Mouse (Mus musculus): ENCODE measurements around the gene Il20.
A peak's percentile ranks its signal among the peaks of the same experiment; 100 is the strongest.

Gene Il20

DNA sequence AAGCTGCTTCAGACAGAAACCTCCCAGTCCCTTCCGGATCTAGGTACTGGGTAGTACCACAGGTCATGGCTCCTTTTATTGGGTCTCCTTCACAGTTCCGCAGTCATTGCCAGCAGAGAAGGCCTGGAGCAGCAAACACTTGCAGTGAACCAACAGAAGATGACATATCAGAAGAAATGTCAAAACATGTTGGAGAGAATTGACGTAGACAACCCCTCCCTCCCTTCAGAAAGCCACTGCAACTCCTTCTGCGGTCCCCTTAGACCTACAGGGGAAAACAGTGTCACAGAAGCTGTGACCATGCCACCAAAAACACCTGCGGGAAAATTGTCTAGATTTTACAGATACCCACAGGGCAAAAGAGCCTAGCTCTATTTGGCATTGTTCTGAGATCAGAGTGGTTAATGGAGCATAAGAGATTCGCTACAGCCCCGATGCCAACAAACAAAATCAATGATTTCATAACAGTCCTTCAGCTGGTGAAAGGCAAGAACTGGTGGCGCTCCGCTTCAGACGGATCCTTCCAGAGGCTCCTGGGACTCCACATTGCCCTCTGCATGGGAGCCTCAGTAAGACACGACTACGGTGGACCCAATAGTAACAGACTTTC, at the start of gene Il20:
Il20 (minus strand) TSS at position 51 of the 610 bp plus-strand sequence.
- DNase-seq (ENCODE audit: low spot score): no peak

DNA sequence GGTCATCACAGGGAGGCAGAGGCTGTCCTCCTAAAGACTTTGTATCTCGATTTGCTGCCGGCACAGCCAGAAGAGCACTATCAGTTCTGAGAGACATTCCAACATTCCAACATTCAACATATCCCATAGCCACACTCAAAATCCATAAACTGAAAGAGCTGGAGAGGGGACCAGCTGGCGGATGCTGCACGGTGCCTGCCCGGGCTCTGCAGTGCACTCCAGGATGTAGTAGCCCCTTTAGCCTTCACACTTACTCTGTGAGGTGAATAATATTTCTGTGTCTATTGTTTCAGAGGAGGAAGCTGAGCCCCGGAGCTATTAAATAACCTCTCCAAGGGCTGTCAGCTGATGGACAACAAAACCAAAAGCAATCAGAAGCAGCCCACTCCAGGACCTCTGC, 35.7 kb upstream of the Il20 start:
- no peak for DNase-seq (ENCODE audit: low spot score)

DNA sequence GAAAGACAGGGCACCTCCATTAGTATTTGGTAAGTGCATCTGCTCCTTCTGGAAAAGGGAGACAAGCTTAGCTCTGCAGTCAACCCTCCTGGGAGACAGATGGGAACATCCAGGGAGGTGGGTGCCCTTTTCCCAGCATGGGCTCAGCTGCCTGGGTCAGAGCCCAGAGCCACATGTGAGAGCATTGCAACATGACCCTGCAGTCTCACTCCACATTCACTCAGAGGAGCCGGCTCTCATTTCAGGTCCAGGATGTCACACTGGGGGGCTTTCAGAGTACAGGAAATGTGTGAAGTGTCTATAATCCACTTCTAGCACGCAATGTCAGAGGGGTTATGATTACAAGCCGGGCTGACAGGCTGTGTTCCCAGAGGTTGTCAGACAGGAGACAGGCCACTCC, 30.6 kb upstream of the Il20 start:
- no peak for DNase-seq (ENCODE audit: low spot score)

DNA sequence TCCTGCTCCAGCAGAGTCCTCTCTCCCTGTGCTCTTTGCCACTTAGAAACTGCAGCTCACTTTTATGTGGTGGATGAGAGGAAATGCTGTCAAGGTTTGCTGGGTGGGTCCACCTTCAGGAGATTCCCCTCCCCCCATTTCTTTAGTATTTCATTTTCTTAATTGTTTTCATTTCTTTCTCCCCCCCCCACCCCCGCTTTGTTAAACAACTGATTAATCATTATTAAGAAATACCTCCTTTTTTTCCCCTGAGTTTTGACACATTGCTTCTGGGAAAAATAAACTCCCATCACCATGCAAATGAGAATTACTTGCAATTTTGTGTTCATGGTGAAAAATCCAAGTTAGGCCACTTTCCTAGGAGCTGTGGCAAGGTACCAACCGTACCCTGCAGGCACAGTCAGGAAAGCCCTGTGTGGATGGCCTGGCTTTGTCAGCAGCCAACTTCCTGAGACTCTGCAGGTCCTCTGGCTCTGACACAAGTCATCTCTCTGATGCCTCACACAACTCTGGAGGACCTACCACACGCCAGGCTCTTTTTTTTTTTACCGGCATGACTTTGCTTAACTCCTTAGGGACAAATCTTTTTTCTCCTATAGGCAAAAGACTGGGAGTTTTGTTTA, 28.9 kb upstream of the Il20 start, which contains the start of gene Il19:
Il19 (minus strand) TSS at position 51 of the 623 bp plus-strand sequence.
- DNase-seq (ENCODE audit: low spot score): no peak

DNA sequence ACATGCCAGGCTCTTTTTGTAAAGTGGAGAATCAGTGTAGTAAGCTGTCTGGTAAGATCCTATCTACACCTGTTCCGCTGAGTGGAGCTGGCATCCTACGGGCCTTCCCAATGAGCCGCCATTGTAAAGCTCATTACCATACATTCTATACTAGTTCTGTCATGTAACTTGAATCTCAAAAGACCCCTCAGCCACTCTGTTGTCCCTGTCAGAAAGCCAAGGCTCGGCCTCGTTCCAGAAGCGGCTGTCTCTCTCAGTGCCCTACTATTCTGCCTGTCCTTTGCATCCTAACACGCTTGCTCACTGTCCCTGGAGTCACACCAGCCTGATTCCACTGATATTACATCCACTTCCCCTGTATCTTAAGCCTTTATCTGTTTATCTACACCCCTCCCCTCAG, 26.9 kb upstream of the Il20 start:
- DNase-seq (ENCODE audit: low spot score): no peak

DNA sequence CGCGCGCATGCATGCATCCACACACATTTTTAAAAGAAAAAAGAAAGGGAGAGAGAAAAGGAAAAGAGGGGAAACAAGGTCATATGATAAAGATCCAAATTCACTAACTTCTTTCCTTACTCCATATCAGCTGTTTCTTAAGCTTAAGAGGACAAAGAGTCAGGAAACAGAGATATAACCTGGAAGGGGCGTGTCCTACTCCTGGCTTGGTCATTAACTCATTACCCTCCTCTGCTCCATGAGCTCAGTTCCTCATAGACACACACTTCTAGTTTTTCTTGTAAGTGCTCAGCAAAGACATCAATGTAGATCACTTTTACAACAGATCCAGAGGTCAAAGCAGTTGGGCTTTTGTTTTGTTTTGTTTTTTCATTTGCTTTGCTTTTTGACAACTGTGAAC, 25.9 kb upstream of the Il20 start:
- no peak for DNase-seq (ENCODE audit: low spot score)

DNA sequence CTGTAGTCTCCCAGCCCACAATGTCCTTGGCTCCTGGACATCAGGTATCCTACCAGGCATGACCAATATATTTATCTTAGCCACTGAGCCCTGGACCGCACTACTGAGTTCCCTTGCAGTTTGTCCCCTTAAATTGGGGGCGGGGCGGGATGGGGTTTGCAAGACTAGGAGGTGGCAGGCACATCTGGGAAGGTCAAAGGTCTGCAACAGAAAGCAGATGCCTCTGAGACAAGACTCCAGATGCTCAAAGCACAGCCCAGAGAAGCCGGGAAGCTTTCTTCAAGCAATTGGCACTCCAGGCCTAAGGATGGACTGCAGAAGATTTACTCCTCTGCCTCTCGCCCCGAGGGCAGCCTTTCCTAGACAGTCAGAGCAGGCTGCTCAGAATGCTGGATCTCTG, 25.1 kb upstream of the Il20 start:
- DNase-seq (ENCODE audit: low spot score): no peak

DNA sequence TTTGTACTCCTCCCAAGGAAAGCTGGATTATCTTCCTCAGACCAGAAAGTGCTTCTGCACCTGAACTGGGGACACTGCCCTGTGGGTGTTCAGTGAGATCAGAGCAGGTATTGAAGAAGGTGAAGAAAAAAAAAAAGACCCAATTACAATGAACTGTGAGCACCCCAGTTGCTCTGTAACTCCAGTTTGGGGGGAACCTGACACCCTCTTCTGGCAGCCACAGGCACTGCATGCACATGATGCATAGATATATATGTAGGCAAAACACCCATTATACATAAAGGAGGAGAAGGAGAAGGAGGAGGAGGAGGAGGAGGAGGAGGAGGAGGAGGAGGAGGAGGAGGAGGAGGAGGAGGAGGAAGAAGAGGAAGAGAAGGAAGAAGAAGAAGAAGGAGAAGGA, 15.2 kb upstream of the Il20 start:
- DNase-seq (ENCODE audit: low spot score): no peak

DNA sequence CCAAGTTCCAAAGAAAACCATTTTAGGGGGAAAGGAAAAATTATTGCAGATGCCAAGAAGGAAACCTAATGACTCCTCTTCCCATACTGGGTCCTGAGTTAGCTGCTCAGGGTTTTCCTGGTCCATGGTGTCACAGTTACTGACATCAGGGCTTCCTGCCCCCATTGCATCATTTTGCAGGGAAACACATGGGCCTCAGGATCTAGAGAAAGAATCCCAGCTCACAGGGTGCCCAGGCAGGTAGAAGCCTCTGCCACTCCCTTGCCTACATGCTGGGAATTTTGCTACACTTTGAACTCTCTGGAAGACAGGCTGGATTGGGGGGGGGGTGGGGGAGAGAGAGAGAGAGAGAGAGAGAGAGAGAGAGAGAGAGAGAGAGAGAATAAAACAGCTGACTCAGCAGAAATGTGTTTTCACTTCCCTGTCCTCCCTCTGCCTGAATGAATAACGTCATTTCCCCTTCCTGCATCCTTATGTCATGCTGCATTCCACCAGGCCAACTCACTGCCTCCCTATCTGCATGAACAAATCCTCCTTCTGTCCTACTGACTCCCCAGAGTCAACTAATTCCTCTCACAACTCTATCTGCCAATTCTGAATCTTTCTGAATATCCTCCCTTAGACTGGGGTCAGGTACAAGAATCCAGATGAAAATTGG, 7.2 kb upstream of the Il20 start:
- DNase-seq (ENCODE audit: low spot score): no peak

DNA sequence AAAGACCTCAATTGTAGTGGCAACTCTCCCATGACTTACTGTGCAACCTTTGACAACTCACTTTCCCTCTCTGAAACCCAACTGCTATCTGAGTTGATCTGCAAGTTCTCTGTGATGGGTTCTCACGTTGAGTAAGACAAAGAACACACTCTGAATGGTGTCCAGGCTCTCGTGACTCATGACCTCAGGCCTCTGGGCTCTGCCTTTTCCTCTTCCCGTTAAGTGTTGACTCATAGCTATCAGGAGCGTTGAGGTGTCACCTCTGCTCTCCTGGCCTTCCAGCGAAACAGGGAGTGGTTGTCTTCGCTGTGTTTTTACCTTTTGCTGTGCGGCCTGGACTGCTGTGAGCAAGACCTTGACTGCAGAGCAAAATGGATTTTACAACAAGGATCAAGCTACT, 8.7 kb downstream of the Il20 start:
- DNase-seq (ENCODE audit: low spot score): no peak

DNA sequence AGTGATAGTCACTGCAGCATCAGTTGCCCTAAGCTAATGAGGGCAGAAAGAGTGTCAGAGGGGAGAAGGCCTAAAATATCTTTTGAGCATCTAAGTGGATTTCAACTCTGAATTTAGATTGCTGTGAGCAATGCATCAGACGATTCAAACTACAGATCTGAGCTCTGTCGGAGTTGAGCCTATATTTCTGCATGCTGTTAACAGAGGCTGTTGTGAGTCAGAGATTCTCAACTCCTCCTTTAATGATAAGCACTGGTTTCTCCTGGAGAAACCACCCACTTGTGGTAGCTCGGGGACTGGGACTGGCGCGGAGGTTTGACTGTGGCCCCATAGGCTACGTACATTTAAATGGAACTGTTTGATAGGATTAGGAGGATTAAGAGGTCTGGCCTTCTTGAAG, 16.8 kb downstream of the Il20 start:
- DNase-seq (ENCODE audit: low spot score): no peak

DNA sequence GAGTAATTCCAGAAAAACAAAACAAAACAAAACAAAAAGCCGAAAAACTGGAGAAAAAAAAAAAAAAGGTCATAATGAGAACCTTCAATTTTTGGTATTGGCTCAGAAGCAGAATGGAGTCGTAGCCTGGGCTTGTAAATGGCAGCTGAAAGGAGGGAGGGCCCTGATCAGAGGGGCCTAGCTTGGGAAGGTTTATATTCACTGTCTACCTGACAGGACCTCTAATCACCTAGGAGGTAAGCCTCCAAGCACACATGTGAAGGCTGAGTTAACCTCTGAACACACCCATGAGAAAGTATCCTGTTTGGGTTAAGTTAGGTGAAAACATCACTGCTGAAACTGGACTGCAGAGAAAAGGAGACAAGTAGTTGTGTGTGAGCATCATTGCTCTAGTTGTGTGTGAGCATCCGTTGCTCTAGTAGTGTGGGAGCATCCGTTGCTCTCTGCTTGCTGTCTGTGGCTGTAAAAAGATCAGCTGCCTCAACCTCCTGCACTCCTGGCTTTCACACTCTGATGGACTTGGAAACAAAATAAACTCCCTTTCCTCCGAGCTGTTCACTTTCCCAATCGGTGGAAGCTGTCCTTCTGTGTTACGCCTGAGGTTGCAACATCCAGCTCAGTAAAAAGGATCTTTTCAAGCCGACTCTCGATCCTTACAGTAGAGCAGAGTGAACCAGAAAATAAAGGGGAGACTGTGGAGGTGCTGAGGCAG, 17.8 kb downstream of the Il20 start:
- DNase-seq (ENCODE audit: low spot score): no peak

DNA sequence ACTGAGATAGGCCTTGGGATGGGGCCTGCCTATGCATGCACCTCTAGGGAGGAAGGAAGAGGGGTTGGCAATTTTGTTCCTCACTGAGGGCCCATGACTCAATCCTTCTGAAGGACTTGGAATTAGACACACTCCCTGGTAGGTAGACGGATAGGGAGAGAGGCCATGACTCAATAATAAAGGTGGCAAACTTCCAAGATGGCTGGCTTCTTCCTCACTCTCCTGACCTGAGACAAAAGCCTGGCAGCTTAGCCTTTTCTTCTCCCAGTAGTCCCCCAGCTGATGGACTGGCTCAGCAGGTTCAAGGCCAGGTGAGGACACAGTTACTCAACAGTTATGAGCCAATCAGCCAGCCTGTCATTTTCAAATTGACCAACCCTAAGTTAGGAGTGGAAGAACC, 18.8 kb downstream of the Il20 start:
- DNase-seq (ENCODE audit: low spot score): no peak

DNA sequence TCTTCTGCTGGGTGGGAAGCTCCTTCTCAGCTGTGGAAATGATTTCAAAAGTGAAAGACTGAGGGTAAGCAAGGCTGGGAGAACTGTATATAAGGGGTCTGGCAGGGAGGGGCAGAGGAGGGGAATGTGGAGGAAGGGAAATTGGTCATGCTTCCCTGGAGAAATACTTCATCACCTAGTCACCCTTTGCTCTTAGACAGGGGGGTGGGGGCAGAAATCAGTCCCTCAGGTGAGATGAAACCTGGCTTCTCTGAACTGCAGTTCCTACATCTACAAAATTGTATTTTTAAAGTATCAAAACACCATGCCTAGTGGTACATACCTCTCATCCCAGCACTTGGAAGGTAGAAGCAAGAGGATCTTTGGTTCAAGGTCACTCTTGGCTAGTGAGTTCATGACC, 23.9 kb downstream of the Il20 start, which contains the start of gene Il24:
Il24 (minus strand) TSS at position 101 of the 400 bp plus-strand sequence.
- no peak for DNase-seq (ENCODE audit: low spot score)

DNA sequence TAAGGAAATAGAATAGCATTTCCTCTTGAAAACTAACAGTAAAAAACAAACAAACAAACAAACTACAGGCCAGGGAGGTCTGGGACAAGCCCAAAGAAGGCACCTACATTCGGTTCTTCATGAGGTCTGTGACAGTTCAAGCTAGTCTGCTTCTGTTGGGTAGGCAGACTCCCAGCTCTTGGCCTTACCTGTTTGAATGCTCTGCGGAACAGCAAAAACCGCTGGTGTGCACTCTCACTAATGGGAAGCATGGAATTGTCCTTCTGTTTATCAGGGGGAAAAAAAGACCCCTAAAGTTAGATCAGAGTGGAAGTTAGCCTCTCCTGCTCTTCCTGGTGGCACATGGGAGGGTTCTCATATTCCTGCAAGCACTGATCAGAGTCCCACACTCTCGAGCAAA, 28.1 kb downstream of the Il20 start:
- no peak for DNase-seq (ENCODE audit: low spot score)

DNA sequence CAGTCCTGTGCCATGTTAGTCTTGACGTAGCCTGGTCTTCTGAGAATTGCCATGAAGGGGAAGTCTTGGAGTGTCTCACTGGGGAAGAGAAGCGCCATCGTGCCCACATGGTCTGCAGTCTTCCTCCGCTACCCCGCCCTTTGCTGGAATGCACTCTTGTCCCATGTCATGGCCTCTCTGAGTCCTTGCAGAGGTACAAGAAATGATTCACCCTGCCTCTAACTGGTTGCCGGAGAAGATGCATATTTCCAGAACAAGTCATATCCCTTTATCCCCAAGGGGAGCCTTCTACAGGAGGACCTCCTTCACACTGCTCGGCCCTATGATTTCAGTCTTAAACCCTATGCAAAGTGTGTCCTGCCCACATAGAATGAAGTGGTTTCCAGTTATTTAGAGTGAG, 31.3 kb downstream of the Il20 start:
- no peak for DNase-seq (ENCODE audit: low spot score)

DNA sequence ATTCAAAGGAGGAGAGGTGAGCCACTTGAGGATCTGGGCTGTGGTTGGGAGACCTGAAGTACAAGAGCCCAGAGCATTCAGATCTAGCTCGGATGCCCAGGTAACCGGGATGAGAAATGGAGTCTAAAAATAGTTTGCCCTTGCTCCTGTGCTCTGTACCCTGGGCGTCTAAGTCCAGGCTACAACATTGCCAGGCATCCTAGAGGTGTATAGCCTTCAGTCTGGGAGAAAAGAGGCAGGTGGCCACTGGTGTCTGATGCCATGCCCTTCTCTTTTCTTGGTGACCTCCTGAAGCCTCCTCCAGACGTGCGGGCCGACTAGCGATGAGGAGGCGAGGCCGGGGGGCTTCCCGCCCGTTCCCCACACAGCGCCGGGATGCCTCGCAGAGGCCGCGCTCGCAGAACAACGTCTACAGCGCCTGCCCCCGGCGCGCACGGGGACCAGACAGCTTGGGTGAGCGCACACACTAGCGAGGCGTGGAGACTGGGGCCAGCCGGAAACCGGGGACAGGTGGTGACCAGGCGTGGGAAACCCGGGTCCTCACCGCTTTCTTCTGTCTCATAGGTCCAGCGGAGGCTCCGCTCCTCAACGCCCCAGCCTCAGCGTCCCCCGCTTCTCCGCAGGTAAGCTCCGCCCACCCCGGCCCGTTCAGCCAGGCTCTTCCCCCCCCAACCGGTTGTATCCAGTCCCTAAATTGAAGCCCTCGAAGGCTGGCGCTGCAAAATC, 33.2 kb downstream of the Il20 start:
- DNase-seq (ENCODE audit: low spot score): no peak

DNA sequence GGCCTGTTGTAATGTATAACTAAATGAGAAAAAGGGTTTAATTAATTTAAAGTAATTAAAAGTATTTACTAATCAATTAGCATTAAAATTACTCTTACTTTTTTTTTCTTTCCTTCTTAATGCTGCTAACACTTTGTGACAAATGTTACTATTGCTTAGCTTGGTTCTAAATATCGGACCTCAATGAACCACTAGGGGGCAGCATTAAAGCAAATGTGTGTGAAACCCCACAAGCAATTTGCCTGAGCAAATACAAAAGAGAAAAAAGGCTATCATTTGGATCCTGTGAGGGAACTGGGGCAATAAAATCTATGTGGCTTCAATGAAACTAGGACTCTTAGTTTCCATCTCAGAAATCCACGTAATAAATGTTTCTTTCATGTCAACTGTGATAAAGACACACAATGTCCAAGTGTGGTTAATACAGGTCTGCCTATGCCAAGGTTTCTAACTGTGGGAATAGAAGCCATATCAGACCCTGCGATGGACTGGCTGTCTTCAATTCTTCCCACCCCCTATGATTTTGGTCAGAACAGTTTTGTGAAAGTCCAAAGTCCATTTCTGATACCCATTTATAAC, 34.2 kb downstream of the Il20 start:
- peak; percentile 59 for DNase-seq (ENCODE audit: low spot score)

DNA sequence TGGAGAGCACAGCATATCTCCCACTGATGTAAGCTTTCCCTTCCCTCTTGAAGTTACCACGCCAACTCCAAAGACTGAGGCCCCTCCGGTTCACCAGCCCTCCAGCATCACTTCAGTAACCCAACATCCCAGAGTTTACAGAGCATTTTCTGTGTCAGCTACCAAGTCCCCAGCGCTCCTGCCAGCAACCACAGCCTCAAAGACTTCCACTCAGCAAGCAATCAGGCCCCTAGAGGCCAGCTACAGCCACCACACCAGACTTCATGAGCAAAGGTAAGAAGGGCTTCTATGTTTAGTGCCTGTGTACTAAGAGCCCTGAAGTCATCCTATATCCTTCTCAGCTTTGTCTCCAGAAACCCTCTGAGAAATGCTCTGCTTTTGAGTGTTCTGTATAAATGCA, 35.3 kb downstream of the Il20 start:
- DNase-seq (ENCODE audit: low spot score): no peak

DNA sequence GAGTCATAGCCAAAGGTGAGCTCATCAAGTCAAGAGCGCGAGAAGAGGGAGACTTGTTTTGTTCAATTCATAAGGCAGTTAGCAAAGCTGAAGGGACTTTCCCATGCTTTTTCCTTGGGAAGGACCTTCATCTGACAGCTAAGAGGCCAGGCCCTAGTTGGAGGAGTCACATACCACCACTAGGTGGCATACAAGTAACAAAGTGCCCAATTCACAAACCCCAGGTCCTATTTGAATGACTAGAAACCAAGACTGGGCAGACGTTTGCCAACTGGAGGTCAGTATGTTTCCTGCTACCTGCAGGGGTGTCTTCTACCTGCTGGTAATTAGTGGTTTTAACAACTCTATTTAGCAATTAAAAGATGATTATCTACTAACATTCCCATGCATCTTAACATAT, 36.1 kb downstream of the Il20 start:
- DNase-seq (ENCODE audit: low spot score): peak; percentile 53

DNA sequence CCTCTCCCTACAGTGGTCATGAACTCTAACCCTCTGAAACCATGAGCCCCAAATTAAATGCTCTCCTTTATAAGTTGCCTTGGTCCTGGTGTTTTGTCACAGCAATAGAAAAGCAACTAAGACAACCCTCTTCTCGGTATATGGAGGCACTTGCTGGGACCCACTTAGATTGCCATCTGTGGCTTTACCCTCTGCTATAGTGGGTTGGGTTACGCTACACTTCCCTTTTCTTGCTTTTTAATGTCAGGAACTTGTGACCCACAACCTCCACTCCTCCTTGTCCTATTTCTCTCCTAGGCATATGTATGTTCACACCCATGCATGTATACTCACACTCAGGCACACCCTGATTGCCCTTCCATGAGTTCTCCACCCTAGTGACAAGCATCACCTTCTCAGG, 38.3 kb downstream of the Il20 start:
- no peak for DNase-seq (ENCODE audit: low spot score)
